8 mouse cellular contexts compared by ENCODE assay signal in the genomic region with DNA sequence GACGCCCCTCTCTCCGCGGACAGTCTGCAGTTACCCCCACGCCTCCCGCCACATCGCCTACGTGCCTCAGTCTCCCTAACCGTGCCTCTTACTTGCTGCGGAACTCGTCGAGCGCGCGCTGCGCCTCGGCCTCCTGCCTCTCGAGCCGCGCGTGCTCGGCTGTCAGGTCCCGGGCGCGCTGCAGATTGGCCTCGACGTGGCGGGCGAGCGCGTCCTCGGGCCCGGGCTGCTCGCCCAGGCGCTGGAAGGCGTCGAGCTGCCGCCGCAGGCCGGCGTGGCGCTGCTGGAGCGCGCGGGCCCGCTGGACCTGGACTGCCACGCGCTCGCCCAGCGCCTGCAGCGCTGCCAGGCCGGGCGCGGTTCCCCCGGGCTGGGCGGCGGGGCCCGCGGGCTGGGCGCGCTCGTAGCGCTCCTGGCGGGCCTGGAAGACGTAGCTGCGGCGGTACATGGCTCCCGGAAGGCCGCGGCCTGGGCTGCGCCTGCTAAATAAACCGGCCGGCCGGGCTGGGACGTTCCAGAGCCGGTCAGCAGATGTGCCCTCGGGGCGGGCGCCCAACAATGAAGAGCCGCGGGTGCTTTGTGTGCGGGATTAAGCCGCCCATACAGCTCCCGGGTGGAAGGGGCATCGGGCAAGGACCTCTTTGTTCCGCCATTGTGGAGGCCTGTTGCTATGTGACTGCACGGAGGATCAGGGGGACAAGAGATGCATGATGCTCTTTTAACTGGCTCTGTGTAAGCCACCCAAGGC. TPM values are rescaled to one million over a fixed set of nuclear protein-coding genes. Genes with fewer than 3 reads are reported as not detected.
DNase-seq lines count a peak whose midpoint lies in the region; ATAC-seq lines count a peak whose summit lies in the region.

TSS of gene Bfsp1 (minus strand) at position 690 of the 748 bp plus-strand sequence.

- peak; percentile 83 for ATAC-seq in hindbrain, embryonic 13.5 days (ENCODE audit: low FRiP score)
- ATAC-seq in liver, embryonic 12.5 days = peak; percentile 59

- peak within 1 kb of the TSS; percentile 71 for H3K4me2 ChIP-seq in hindbrain, embryonic 13.5 days
- peak within 1 kb of the TSS; percentile 73 for H3K4me2 ChIP-seq in liver, embryonic 12.5 days

- H3K27ac ChIP-seq in hindbrain, embryonic 13.5 days = 0 out of 2 replicates have a peak within 1 kb of the TSS, but pooled peaks have one; percentile 2
- no peak within 1 kb of the TSS for H3K27ac ChIP-seq in liver, embryonic 12.5 days

- H3K36me3 ChIP-seq in hindbrain, embryonic 13.5 days = no peaks in the 10 kb centered on the region
- H3K36me3 ChIP-seq in liver, embryonic 12.5 days = no peaks in the 10 kb centered on the region

- H3K4me3 ChIP-seq in hindbrain, embryonic 13.5 days = peak within 1 kb of the TSS; percentile 50
- H3K4me3 ChIP-seq in liver, embryonic 12.5 days = peak within 1 kb of the TSS; percentile 54

- H3K9ac ChIP-seq in hindbrain, embryonic 13.5 days = peak within 1 kb of the TSS; percentile 74
- peak within 1 kb of the TSS; percentile 56 for H3K9ac ChIP-seq in liver, embryonic 12.5 days

- 0 out of 2 replicates have a peak, but pooled peaks cover 7% of the 10 kb centered on the region for H3K27me3 ChIP-seq in hindbrain, embryonic 13.5 days
- H3K27me3 ChIP-seq in liver, embryonic 12.5 days (replicated peaks) = peaks cover 53% of the 10 kb centered on the region

- WGBS in hindbrain, embryonic 13.5 days = 2% methylated on average over 84 of the region's 86 CpGs
- WGBS in liver, embryonic 12.5 days (ENCODE audit: insufficient replicate concordance) = 5% methylated on average over 85 of the region's 86 CpGs

- H3K9me3 ChIP-seq in hindbrain, embryonic 13.5 days = no peaks in the 10 kb centered on the region
- no peaks in the 10 kb centered on the region for H3K9me3 ChIP-seq in liver, embryonic 12.5 days (replicated peaks)

- peaks cover 12% of the 10 kb centered on the region; the same call in 1 of the 2 replicates for H3K4me1 ChIP-seq in hindbrain, embryonic 13.5 days (replicated peaks)
- peaks cover 17% of the 10 kb centered on the region for H3K4me1 ChIP-seq in liver, embryonic 12.5 days

- DNase-seq in cerebellum, postnatal 10 days = peak; percentile 57 to 69
- DNase-seq in cerebellum, adult 9-11 months = no peak
- DNase-seq in adrenal gland, postnatal 4 days (ENCODE audit: low spot score in 2 of 2) = peak; percentile 14 to 26
- peak; percentile 24 for DNase-seq in gastrocnemius, adult 18-20 months (ENCODE audit: low spot score)
- peak; percentile 75 for DNase-seq in neural tube, embryonic 10.5 days (ENCODE audit: extremely low spot score, low spot score)
- DNase-seq in urinary bladder, postnatal 36 days (ENCODE audit: low spot score in 2 of 2) = peak; percentile 23 to 57

RNA-seq across cellular contexts. Expression of gene Bfsp1, which starts in this region (rescaled TPM):
- 1 to 10 TPM; 1.9 to 2.1 TPM for total RNA-seq in adrenal gland, postnatal 4 days (2021)
- total RNA-seq in gastrocnemius, adult 18-20 months (2021) = not detected
- polyA plus RNA-seq in hindbrain, embryonic 13.5 days (2015; fragmentation: Nextera tagmentation; extraction: Ambion mirVana) = 1.4 and 1.6 TPM in 2 replicates
- polyA plus RNA-seq in liver, embryonic 12.5 days (2016; fragmentation: Nextera tagmentation; extraction: Ambion mirVana) = 0.33 and 0.45 TPM in 2 replicates

Comparison
In these comparisons a context has a peak if more than half of its experiments do, and no peak if none do; other contexts are left out.
1. Peak in DNase-seq in gastrocnemius, adult 18-20 months; RNA of the gene not detected or under 1 TPM.
2. Peak in ATAC-seq, H3K4me3 ChIP-seq, H3K9ac ChIP-seq and H3K4me2 ChIP-seq in liver, embryonic 12.5 days; RNA of the gene not detected or under 1 TPM.